Mouse (Mus musculus) layer of hippocampus, postnatal 36 days (tissue): Measurements from ENCODE around the gene Gm3327. TPM values are rescaled to one million over a fixed set of nuclear protein-coding genes. Genes with fewer than 3 reads are reported as not detected.
"Not testable (repeated sequence)": the region's sequence is repeated elsewhere in the genome, so short reads cannot be mapped to it uniquely, and the experiment has no call there.

Source experiments
- DNase-seq, 2 experiments: peaks; one replicate each; pipeline ENCODE4 v3.0.0; 2022
- total RNA-seq, 2 experiments: library from RNA; stranded (reverse); gene quantifications; 2 replicates each; pipeline ENCODE4 v1.2.3; 2021

The Gm3327 gene
- not detected for total RNA-seq

GRCm38 (mm10) chr14:44123551-44123950 lies at the start of gene Gm3327:
Gm3327 (plus strand) TSS chr14:44123851.
- not testable (repeated sequence) for DNase-seq

GRCm38 (mm10) chr14:44077785-44078341 lies 45.8 kb upstream of the Gm3327 start:
- DNase-seq: not testable (repeated sequence)

DNA sequence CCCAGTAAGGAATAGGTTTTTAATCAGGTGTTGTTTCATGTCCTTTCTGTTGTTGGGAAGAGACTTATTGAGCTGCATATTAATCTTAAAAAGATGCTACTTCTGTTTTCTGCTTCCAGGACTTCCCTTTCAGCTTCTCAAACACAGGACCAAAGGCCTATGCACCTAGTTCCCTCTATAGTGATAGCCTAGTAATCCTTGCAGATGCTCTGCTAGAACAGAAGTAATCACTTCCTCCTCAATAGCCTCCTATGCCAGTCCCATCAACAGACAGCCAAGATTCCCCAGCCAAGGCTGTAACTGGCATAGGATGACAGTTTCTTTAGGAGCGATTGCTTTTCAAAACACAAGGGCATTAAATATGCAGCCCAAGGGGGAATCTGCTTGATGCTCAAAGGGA lies 37.1 kb upstream of the Gm3327 start:
- not testable (repeated sequence) for DNase-seq

GRCm38 (mm10) chr14:44087535-44087934 lies 36.1 kb upstream of the Gm3327 start:
- DNase-seq: not testable (repeated sequence)

- DNase-seq: not testable (repeated sequence)
These were observed 32.1 kb upstream of the Gm3327 start for GRCm38 (mm10) chr14:44091524-44091923.

- not testable (repeated sequence) for DNase-seq
These were observed 29.2 kb upstream of the Gm3327 start for GRCm38 (mm10) chr14:44094445-44094844.

DNA sequence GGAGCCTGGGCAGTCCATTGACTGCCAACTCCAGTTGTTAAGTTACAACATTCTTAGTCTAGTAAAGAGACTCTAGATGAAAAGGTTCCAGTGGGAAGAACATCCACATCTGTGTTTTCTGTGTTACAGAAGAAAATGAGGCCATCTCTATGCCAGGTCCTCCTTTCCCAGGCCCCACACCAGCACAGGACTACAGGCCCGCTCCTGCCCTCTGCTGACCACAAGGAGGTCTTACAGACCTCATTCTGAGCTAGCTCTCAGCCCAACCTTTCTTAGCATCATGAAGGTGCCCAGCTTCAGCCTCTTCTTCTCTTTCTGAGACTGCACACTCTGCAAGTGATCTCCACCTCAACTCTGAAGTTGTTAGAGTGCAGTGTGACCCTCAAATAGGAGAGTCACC lies 23.6 kb upstream of the Gm3327 start:
- not testable (repeated sequence) for DNase-seq

GRCm38 (mm10) chr14:44102354-44102753 lies 21.3 kb upstream of the Gm3327 start, which contains the start of gene Ear2:
Ear2 (plus strand) TSS chr14:44102654.
- DNase-seq: not testable (repeated sequence)

- no peak for DNase-seq
These were observed 12.7 kb upstream of the Gm3327 start for GRCm38 (mm10) chr14:44110981-44111380.

Other genes with a start within 250 kb of the Gm3327 start
- gene Ear1, start 248.3 kb upstream of the Gm3327 start, total RNA-seq: not detected
- not detected for gene Ear10, start 200.3 kb upstream of the Gm3327 start, total RNA-seq
- gene Gm8113, start 198.5 kb upstream of the Gm3327 start, total RNA-seq: under 1 TPM in 1 of 2 experiments, not detected in 1; 0.33 TPM
- gene Ang5, start 166.8 kb upstream of the Gm3327 start, total RNA-seq: not detected
- gene Ang6, start 121.6 kb upstream of the Gm3327 start, total RNA-seq: not detected
- gene Ear2, start 21.2 kb upstream of the Gm3327 start, total RNA-seq: not detected
- not detected for gene Gm8212, start 73.8 kb downstream of the Gm3327 start, total RNA-seq
- not detected for gene 4930503E14Rik, start 89.4 kb downstream of the Gm3327 start, total RNA-seq
- gene Gm8220, start 161.7 kb downstream of the Gm3327 start, total RNA-seq: not detected
- not detected for gene Gm5930, start 214.7 kb downstream of the Gm3327 start, total RNA-seq
- not detected for gene Gm8229, start 241.5 kb downstream of the Gm3327 start, total RNA-seq